ENCODE assay signal across 16 mouse cellular contexts in the genomic region with DNA sequence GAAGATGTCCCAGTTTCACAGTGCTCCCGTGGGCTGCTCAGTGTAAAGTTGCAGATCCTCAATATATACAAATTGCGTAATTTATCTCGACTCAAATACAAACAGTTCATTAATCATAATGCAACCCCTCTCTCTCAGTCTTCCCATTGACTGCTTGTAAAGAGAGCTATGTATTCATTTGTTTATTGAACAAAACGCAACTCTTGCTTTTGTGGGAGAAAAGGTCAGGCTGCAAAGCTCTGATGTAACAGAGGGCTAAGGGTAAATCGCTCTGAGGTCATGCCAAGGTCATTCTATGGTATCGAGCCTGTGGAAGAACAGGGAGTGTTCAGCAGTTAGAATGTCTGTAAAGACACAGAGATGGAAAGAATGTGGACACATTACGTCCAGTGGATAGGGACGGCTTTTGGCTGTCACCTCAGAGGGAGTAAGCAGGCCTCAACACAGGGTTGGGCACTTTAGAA.
"Had no signal": no experiment of that assay in that cellular context is flagged by ENCODE, and none has a peak within 500 bp of the region (broad histone marks: within the 10 kb centered on the region; RNA-seq: fewer than 3 reads in every experiment).

No protein-coding gene starts in this region.

- H3K27me3 ChIP-seq: limb, embryonic 15.5 days; liver, embryonic 15.5 days; midbrain, embryonic 12.5 days; neural tube, embryonic 13.5 days had no signal

- H3K4me1 ChIP-seq: limb, embryonic 15.5 days; liver, embryonic 15.5 days; midbrain, embryonic 12.5 days; neural tube, embryonic 13.5 days had no signal

- H3K36me3 ChIP-seq: limb, embryonic 15.5 days; liver, embryonic 15.5 days; midbrain, embryonic 12.5 days; neural tube, embryonic 13.5 days had no signal

- DNase-seq: kidney, adult 8-10 months; kidney, postnatal 25 days; layer of hippocampus, adult 9-11 months; layer of hippocampus, postnatal 36 days; retina, postnatal 1 day; right cerebral cortex, postnatal 4 days; spleen, adult 18-20 months; thymus, adult 18-20 months; thymus, postnatal 25 days had no signal

- ATAC-seq: inflammation-experienced regulatory T-cells, adult 6 months; intestine, postnatal 0 days; midbrain, embryonic 16.5 days had no signal

- H3K9ac ChIP-seq: limb, embryonic 15.5 days; liver, embryonic 15.5 days; midbrain, embryonic 12.5 days; neural tube, embryonic 13.5 days had no signal

- H3K4me3 ChIP-seq: limb, embryonic 15.5 days; liver, embryonic 15.5 days; midbrain, embryonic 12.5 days; neural tube, embryonic 13.5 days had no signal

- H3K9me3 ChIP-seq: limb, embryonic 15.5 days; liver, embryonic 15.5 days had no signal

- H3K27ac ChIP-seq: limb, embryonic 15.5 days; liver, embryonic 15.5 days; midbrain, embryonic 12.5 days; neural tube, embryonic 13.5 days had no signal

- H3K4me2 ChIP-seq: limb, embryonic 15.5 days; liver, embryonic 15.5 days; midbrain, embryonic 12.5 days; neural tube, embryonic 13.5 days had no signal
